Mouse (Mus musculus): ENCODE results near the gene Efcab8.

GRCm38 (mm10) chr2:153750363-153750762 is 29.4 kb upstream of the Efcab8 start:
- TF ChIP-seq POLR2A (IDR thresholded peaks at IDR 0.05; ENCODE audit: low read depth, low read length) (no peak), CHD2 (IDR thresholded peaks at IDR 0.05; ENCODE audit: low read length) (no peak), ZNF384 (IDR thresholded peaks at IDR 0.05; ENCODE audit: low read depth, low read length) (no peak), ETS1 (conservative IDR thresholded peaks at IDR 0.05; ENCODE audit: low read depth, low read length) (no peak), MAFK (IDR thresholded peaks at IDR 0.05; ENCODE audit: insufficient replicate concordance, low read length) (no peak), SMC3 (IDR thresholded peaks at IDR 0.05; ENCODE audit: low read depth, low read length) (no peak), CTCF (conservative IDR thresholded peaks at IDR 0.05 in 1 of 2, IDR thresholded peaks at IDR 0.05 in 1 of 2; ENCODE audit: low read depth in 2 of 2, low read length in 2 of 2) (no peak)

Measured in CH12.LX (cell line).